Mouse (Mus musculus) MEL (cell line): Measurements from ENCODE around the gene Gm29797. TPM values are rescaled to one million over a fixed set of nuclear protein-coding genes. Genes with fewer than 3 reads are reported as not detected.

Experiments used
- DNase-seq: peaks from one replicate; pipeline ENCODE4 v3.0.0; 2011; ENCODE audit warnings: low read depth, low spot score
- H3K27ac ChIP-seq: 2 replicates; pipeline ENCODE4 v1.5.1; 2012; ENCODE audit warnings: low read depth, mild to moderate bottlenecking, control low read depth, low read length, moderate library complexity; ENCODE audit not compliant: control insufficient read depth
- H3K27me3 ChIP-seq, 2 experiments: fragments of 150-350 bp in 1 of 2; sonication (generic) in 1 of 2; 2 replicates each; pipeline ENCODE4 v1.6.1; 2012; ENCODE audit warnings: low read length in 2 of 2, mild to moderate bottlenecking in 2 of 2, improper control_type of control experiment in 1 of 2, moderate library complexity in 1 of 2; ENCODE audit not compliant: insufficient read depth in 2 of 2, control insufficient read depth in 1 of 2
- H3K36me3 ChIP-seq, 2 experiments: 2 replicates each; pipeline ENCODE4 v1.6.1; 2012 to 2014; ENCODE audit warnings: low read length in 2 of 2, improper control_type of control experiment in 1 of 2, inconsistent platforms in 1 of 2, mild to moderate bottlenecking in 1 of 2; ENCODE audit not compliant: insufficient read depth in 2 of 2, control insufficient read depth in 1 of 2
- H3K4me1 ChIP-seq, 2 experiments: fragments of 150-350 bp in 1 of 2; sonication (generic) in 1 of 2; 2 replicates each; pipeline ENCODE4 v1.6.1; 2012; ENCODE audit warnings: low read length in 2 of 2, improper control_type of control experiment in 1 of 2, mild to moderate bottlenecking in 1 of 2; ENCODE audit not compliant: insufficient read depth in 2 of 2, control insufficient read depth in 1 of 2
- H3K4me3 ChIP-seq, 2 experiments: fragments of 150-350 bp in 1 of 2; sonication (generic) in 1 of 2; 2 replicates each; pipeline ENCODE4 v1.5.1; 2012; ENCODE audit warnings: low read depth in 2 of 2, low read length in 2 of 2, mild to moderate bottlenecking in 2 of 2, moderate library complexity in 2 of 2, control low read depth in 1 of 2, improper control_type of control experiment in 1 of 2; ENCODE audit not compliant: control insufficient read depth in 1 of 2, insufficient read depth in 1 of 2
- H3K79me2 ChIP-seq: 2 replicates; pipeline ENCODE4 v1.6.1; 2012; ENCODE audit warnings: mild to moderate bottlenecking, low read length, moderate library complexity; ENCODE audit not compliant: control insufficient read depth, poor library complexity, insufficient read depth
- H3K9ac ChIP-seq: 2 replicates; pipeline ENCODE4 v1.6.1; 2012; ENCODE audit warnings: low read depth, mild to moderate bottlenecking, control low read depth, low read length, moderate library complexity; ENCODE audit not compliant: control insufficient read depth, poor library complexity, severe bottlenecking
- H3K9me3 ChIP-seq: fragments of 150-350 bp; sonication (generic); replicated peaks from 2 replicates; pipeline ENCODE4 v1.6.1; 2012; ENCODE audit warnings: mild to moderate bottlenecking, low read length, improper control_type of control experiment, moderate library complexity; ENCODE audit not compliant: insufficient read depth
- CHD2 ChIP-seq: IDR thresholded peaks from 2 replicates; pipeline ENCODE4 v1.6.1; 2011; ENCODE audit warnings: low read length, improper control_type of control experiment
- CTCF ChIP-seq, 3 experiments: IDR thresholded peaks in 2 of 3; conservative IDR thresholded peaks in 1 of 3; 2 replicates each; pipeline ENCODE4 v1.5.1; 2011 to 2012; ENCODE audit warnings: low read length in 3 of 3, low read depth in 2 of 3, mild to moderate bottlenecking in 2 of 3, improper control_type of control experiment in 1 of 3, inconsistent platforms in 1 of 3, mixed read lengths in 1 of 3, moderate library complexity in 1 of 3; ENCODE audit not compliant: control insufficient read depth in 1 of 3, insufficient read depth in 1 of 3, poor library complexity in 1 of 3, severe bottlenecking in 1 of 3
- ETS1 ChIP-seq: IDR thresholded peaks from 2 replicates; pipeline ENCODE4 v1.6.1; 2012; ENCODE audit warnings: low read depth, mild to moderate bottlenecking, inconsistent platforms, low read length, improper control_type of control experiment, moderate library complexity
- GABPA ChIP-seq: IDR thresholded peaks from 2 replicates; pipeline ENCODE4 v1.6.1; 2012; ENCODE audit warnings: low read depth, mild to moderate bottlenecking, inconsistent platforms, low read length, improper control_type of control experiment, moderate library complexity
- HCFC1 ChIP-seq: IDR thresholded peaks from 2 replicates; pipeline ENCODE4 v1.6.1; 2012; ENCODE audit warnings: low read depth, mild to moderate bottlenecking, inconsistent platforms, low read length, improper control_type of control experiment, moderate library complexity
- MAFK ChIP-seq: IDR thresholded peaks from 2 replicates; pipeline ENCODE4 v1.6.1; 2011; ENCODE audit warnings: low read depth, mild to moderate bottlenecking, low read length, improper control_type of control experiment, borderline replicate concordance
- MAZ ChIP-seq: IDR thresholded peaks from 2 replicates; pipeline ENCODE4 v1.6.1; 2012; ENCODE audit warnings: low read depth, mild to moderate bottlenecking, inconsistent platforms, low read length, improper control_type of control experiment
- MXI1 ChIP-seq: IDR thresholded peaks from 2 replicates; pipeline ENCODE4 v1.6.1; 2011; ENCODE audit warnings: mild to moderate bottlenecking, low read depth, low read length, improper control_type of control experiment
- MYC ChIP-seq: IDR thresholded peaks from 2 replicates; pipeline ENCODE4 v1.6.1; 2011; ENCODE audit warnings: low read depth, mild to moderate bottlenecking, low read length, improper control_type of control experiment, moderate library complexity
- NRF1 ChIP-seq: IDR thresholded peaks from 2 replicates; pipeline ENCODE4 v1.6.1; 2014; ENCODE audit warnings: low read depth, mild to moderate bottlenecking, inconsistent platforms, low read length, improper control_type of control experiment, moderate library complexity; ENCODE audit not compliant: poor library complexity, insufficient read depth, severe bottlenecking
- POLR2A ChIP-seq, 2 experiments: IDR thresholded peaks; 2 replicates each; pipeline ENCODE4 v1.6.1; 2011 to 2012; ENCODE audit warnings: low read length in 2 of 2, mild to moderate bottlenecking in 2 of 2, control low read depth in 1 of 2, improper control_type of control experiment in 1 of 2, low read depth in 1 of 2, moderate library complexity in 1 of 2; ENCODE audit not compliant: control insufficient read depth in 1 of 2, insufficient read depth in 1 of 2, poor library complexity in 1 of 2
- POLR2AphosphoS2 ChIP-seq: IDR thresholded peaks from 2 replicates; pipeline ENCODE4 v1.6.1; 2011; ENCODE audit warnings: low read length, improper control_type of control experiment
- RAD21 ChIP-seq: IDR thresholded peaks from 2 replicates; pipeline ENCODE4 v1.6.1; 2011; ENCODE audit warnings: mild to moderate bottlenecking, low read depth, low read length, improper control_type of control experiment
- RCOR1 ChIP-seq: IDR thresholded peaks from 2 replicates; pipeline ENCODE4 v1.6.1; 2012; ENCODE audit warnings: low read depth, mild to moderate bottlenecking, inconsistent platforms, low read length, improper control_type of control experiment
- SIN3A ChIP-seq: IDR thresholded peaks from 2 replicates; pipeline ENCODE4 v1.6.1; 2012; ENCODE audit warnings: low read length, improper control_type of control experiment, inconsistent platforms
- SMC3 ChIP-seq: IDR thresholded peaks from 2 replicates; pipeline ENCODE4 v1.6.1; 2011; ENCODE audit warnings: low read depth, low read length, improper control_type of control experiment
- TAL1 ChIP-seq: IDR thresholded peaks from 2 replicates; pipeline ENCODE4 v1.6.1; 2012; ENCODE audit warnings: mild to moderate bottlenecking, inconsistent platforms, low read length, moderate library complexity, mixed read lengths
- TBP ChIP-seq: IDR thresholded peaks from 2 replicates; pipeline ENCODE4 v1.8.0; 2011; ENCODE audit warnings: low read depth, low read length, improper control_type of control experiment
- TCF12 ChIP-seq: IDR thresholded peaks from 2 replicates; pipeline ENCODE4 v1.6.1; 2014; ENCODE audit warnings: low read depth, mild to moderate bottlenecking, inconsistent platforms, low read length, improper control_type of control experiment, moderate library complexity
- USF1 ChIP-seq: IDR thresholded peaks from 2 replicates; pipeline ENCODE4 v1.6.1; 2014; ENCODE audit warnings: low read depth, mild to moderate bottlenecking, inconsistent platforms, low read length, improper control_type of control experiment, moderate library complexity
- USF2 ChIP-seq, 2 experiments: IDR thresholded peaks; 2 replicates each; pipeline ENCODE4 v1.6.1; 2011 to 2012; ENCODE audit warnings: improper control_type of control experiment in 2 of 2, low read length in 2 of 2, borderline replicate concordance in 1 of 2, inconsistent platforms in 1 of 2, low read depth in 1 of 2, mild to moderate bottlenecking in 1 of 2; ENCODE audit not compliant: insufficient read depth in 1 of 2
- ZC3H11A ChIP-seq: IDR thresholded peaks from 2 replicates; pipeline ENCODE4 v1.6.1; 2012; ENCODE audit warnings: low read depth, mild to moderate bottlenecking, inconsistent platforms, low read length, improper control_type of control experiment
- ZKSCAN1 ChIP-seq: IDR thresholded peaks from 2 replicates; pipeline ENCODE4 v1.6.1; 2012; ENCODE audit warnings: low read depth, mild to moderate bottlenecking, inconsistent platforms, low read length, improper control_type of control experiment, moderate library complexity
- ZNF384 ChIP-seq: IDR thresholded peaks from 2 replicates; pipeline ENCODE4 v1.6.1; 2012; ENCODE audit warnings: low read depth, mild to moderate bottlenecking, inconsistent platforms, low read length, improper control_type of control experiment
- polyA plus RNA-seq, 2 experiments: library from polyadenylated mRNA; stranded (reverse) in 1 of 2; unstranded in 1 of 2; fragments of >175 nt in 1 of 2; fragments of >200 nt in 1 of 2; gene quantifications; 2 replicates each; pipeline versions ENCODE4 v1.2.1 to v1.2.4; 2012; ENCODE audit warnings: low replicate concordance in 2 of 2, low read depth in 1 of 2; ENCODE audit not compliant: insufficient read length in 2 of 2, insufficient read depth in 1 of 2, missing spikeins in 1 of 2
- total RNA-seq: library from RNA; depleted of rRNA; stranded (reverse); fragments of 300-350 nt; gene quantifications from 2 replicates; pipeline ENCODE4 v1.2.3, GENCODE M21; 2012

Gene Gm29797
- total and polyA plus RNA-seq, 3 experiments = not detected

- Histone ChIP-seq H3K9ac (no peak overlapping the region), H3K4me3 (no peak overlapping the region), H3K27ac (no peak overlapping the region), H3K79me2 (no peaks in the 10 kb centered on the region), H3K4me1 (no peaks in the 10 kb centered on the region), H3K27me3 (no peaks in the 10 kb centered on the region), H3K36me3 (peaks cover 0 to 15% of the 10 kb centered on the region in 2 experiments; a peak in 2 of 4 replicates), H3K9me3 (no peaks in the 10 kb centered on the region)
- TF ChIP-seq GABPA = no peak
- TF ChIP-seq HCFC1 = no peak
- no peak for TF ChIP-seq RCOR1
- TF ChIP-seq ZKSCAN1 = no peak
- no peak for TF ChIP-seq ETS1
- no peak for TF ChIP-seq USF2 (IDR thresholded peaks at IDR 0.05; ENCODE audit: borderline replicate concordance in 1 of 2, insufficient read depth in 1 of 2, low read depth in 1 of 2, low read length in 2 of 2)
- TF ChIP-seq SMC3 = no peak
- DNase-seq = no peak
These were observed 11.2 kb upstream of the Gm29797 start for GRCm38 (mm10) chr2:181645666-181646065.

GRCm38 (mm10) chr2:181646626-181647472 lies 10.0 kb upstream of the Gm29797 start:
- TF ChIP-seq NRF1 (no peak), RAD21 (no peak), ZC3H11A (no peak), TAL1 (no peak), CHD2 (no peak), MXI1 (no peak)
- peaks cover 0 to 17% of the 10 kb centered on the region in 2 experiments; a peak in 2 of 4 replicates for H3K36me3 ChIP-seq
- no peaks in the 10 kb centered on the region for H3K4me1 ChIP-seq
- no peaks in the 10 kb centered on the region for H3K27me3 ChIP-seq
- DNase-seq = no peak
- H3K9ac ChIP-seq = no peak overlapping the region
- H3K4me3 ChIP-seq = no peak overlapping the region
- no peak overlapping the region for H3K27ac ChIP-seq
- no peaks in the 10 kb centered on the region for H3K9me3 ChIP-seq
- H3K79me2 ChIP-seq = no peaks in the 10 kb centered on the region

GRCm38 (mm10) chr2:181648926-181649325 lies 7.9 kb upstream of the Gm29797 start:
- Histone ChIP-seq H3K27me3 (no peaks in the 10 kb centered on the region), H3K9ac (no peak overlapping the region), H3K9me3 (no peaks in the 10 kb centered on the region), H3K27ac (no peak overlapping the region), H3K79me2 (no peaks in the 10 kb centered on the region), H3K36me3 (peaks cover 0 to 18% of the 10 kb centered on the region in 2 experiments; a peak in 2 of 4 replicates), H3K4me3 (no peak overlapping the region), H3K4me1 (no peaks in the 10 kb centered on the region)
- TF ChIP-seq MYC (no peak), CTCF (IDR thresholded peaks at IDR 0.05 in 2 of 3, conservative IDR thresholded peaks at IDR 0.05 in 1 of 3; ENCODE audit: control insufficient read depth in 1 of 3, insufficient read depth in 1 of 3, low read depth in 2 of 3, low read length in 3 of 3, poor library complexity in 1 of 3, severe bottlenecking in 1 of 3) (no peak), ETS1 (no peak), MAFK (no peak), SIN3A (no peak), POLR2AphosphoS2 (no peak), MAZ (no peak), ZNF384 (no peak), TCF12 (no peak), USF1 (no peak), TBP (no peak), POLR2A (IDR thresholded peaks at IDR 0.05; ENCODE audit: control insufficient read depth in 1 of 2, insufficient read depth in 1 of 2, low read depth in 1 of 2, low read length in 2 of 2, poor library complexity in 1 of 2) (no peak)
- no peak for DNase-seq
